Mouse (Mus musculus) midbrain, embryonic 14.5 days (tissue): ENCODE measurements around the gene Nell1. TPM values are rescaled to one million over a fixed set of nuclear protein-coding genes. Genes with fewer than 3 reads are reported as not detected.

Experiments used
- ATAC-seq: fragments of 200-750 bp; cut with Nextera tagmentation; 2 replicates; pipeline ENCODE4 v1.8.0; 2017; ENCODE audit warnings: moderate number of reproducible peaks, moderate library complexity; ENCODE audit not compliant: low FRiP score, low TSS enrichment
- DNase-seq: peaks from one replicate; pipeline ENCODE4 v3.0.0-alpha.2; 2015
- H3K27ac ChIP-seq: fragments of 300-500 bp; sonication (generic); replicated peaks from 2 replicates; pipeline ENCODE4 v1.5.1; 2014; ENCODE audit warnings: mild to moderate bottlenecking, low read depth, low read length, moderate library complexity
- H3K27me3 ChIP-seq: fragments of 300-500 bp; sonication (generic); 2 replicates; pipeline ENCODE4 v1.6.1; 2014; ENCODE audit warnings: low read length, control low read depth, mixed read lengths; ENCODE audit not compliant: control insufficient read depth, insufficient read depth
- H3K36me3 ChIP-seq: fragments of 300-500 bp; sonication (generic); 2 replicates; pipeline ENCODE4 v1.6.1; 2014; ENCODE audit warnings: low read length, control low read depth; ENCODE audit not compliant: control insufficient read depth, insufficient read depth
- H3K4me1 ChIP-seq: fragments of 300-500 bp; sonication (generic); 2 replicates; pipeline ENCODE4 v1.6.1; 2014; ENCODE audit warnings: mild to moderate bottlenecking, antibody characterized with exemption, low read length, control low read depth; ENCODE audit not compliant: control insufficient read depth, insufficient read depth
- H3K4me2 ChIP-seq: fragments of 300-500 bp; sonication (generic); 2 replicates; pipeline ENCODE4 v1.6.1; 2014; ENCODE audit warnings: mild to moderate bottlenecking, low read length, moderate library complexity
- H3K4me3 ChIP-seq: fragments of 300-500 bp; sonication (generic); replicated peaks from 2 replicates; pipeline ENCODE4 v1.5.1; 2014; ENCODE audit warnings: low read depth, low read length
- H3K9ac ChIP-seq: fragments of 300-500 bp; sonication (generic); replicated peaks from 2 replicates; pipeline ENCODE4 v1.6.1; 2014; ENCODE audit warnings: mild to moderate bottlenecking, low read length, moderate library complexity
- H3K9me3 ChIP-seq: fragments of 300-500 bp; sonication (generic); 2 replicates; pipeline ENCODE4 v1.6.1; 2016; ENCODE audit warnings: low read length, control low read depth, mixed read lengths; ENCODE audit not compliant: control insufficient read depth
- WGBS: fragments of 180-500 bp; shearing (Covaris S2); extraction: QIAGEN DNeasy Blood & Tissue Kit; methylation state at CpG from one replicate; pipeline ENCODE4 v1.1.7; 2014; 5-methylcytosine and 5-hydroxymethylcytosine counted together
- polyA plus RNA-seq: library from polyadenylated mRNA; unstranded; fragments of >200 nt; fragmentation: Nextera tagmentation; extraction: Ambion mirVana; gene quantifications from 2 replicates; pipeline ENCODE4 v1.2.1, GENCODE M21; 2014

Gene Nell1
- polyA plus RNA-seq, 1 experiment from 2014 or later, result 21.3 TPM

GRCm38 (mm10) chr7:50241634-50242273 is 267.1 kb downstream of the Nell1 start:
- peak; percentile 79 for ATAC-seq
- DNase-seq, result peak; percentile 80

DNA sequence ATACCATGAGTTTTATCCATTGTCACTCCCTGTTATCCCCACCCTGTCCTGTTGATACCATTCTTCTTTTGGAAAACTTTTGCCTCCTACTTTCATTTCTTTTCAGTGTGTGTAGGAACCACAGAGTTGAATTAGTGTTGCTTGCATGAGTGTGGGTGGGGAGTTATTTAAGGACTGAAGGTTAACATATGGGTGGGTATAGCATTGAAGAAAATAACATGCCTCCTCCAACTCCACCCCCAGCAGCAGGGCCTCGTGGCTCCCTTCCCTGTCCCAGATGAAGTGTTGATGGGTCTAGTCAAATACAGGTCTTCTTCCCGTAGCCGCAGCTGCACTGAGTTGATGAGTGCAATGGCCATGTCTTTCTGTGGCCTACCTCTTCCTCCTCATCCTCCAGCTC is 278.5 kb downstream of the Nell1 start:
- Histone ChIP-seq H3K27ac (no peak overlapping the region), H3K9me3 (no peaks in the 10 kb centered on the region), H3K36me3 (no peaks in the 10 kb centered on the region), H3K4me2 (no peak overlapping the region), H3K4me1 (no peaks in the 10 kb centered on the region), H3K27me3 (no peaks in the 10 kb centered on the region), H3K4me3 (no peak overlapping the region), H3K9ac (no peak overlapping the region)
- DNase-seq (no peak), ATAC-seq (no peak)
- 84% methylated on average over 3 of the region's 3 CpGs for WGBS

More at GRCm38 (mm10) chr7:50241634-50242273, 267.1 kb downstream of the Nell1 start:
- H3K9ac ChIP-seq, result no peak overlapping the region
- no peaks in the 10 kb centered on the region for H3K9me3 ChIP-seq
- no peak overlapping the region for H3K4me3 ChIP-seq
- H3K36me3 ChIP-seq, result no peaks in the 10 kb centered on the region
- WGBS, result 36% methylated on average over 5 of the region's 5 CpGs
- H3K4me1 ChIP-seq, result no peaks in the 10 kb centered on the region
- H3K27me3 ChIP-seq, result no peaks in the 10 kb centered on the region
- H3K4me2 ChIP-seq, result no peak overlapping the region
- no peak overlapping the region for H3K27ac ChIP-seq

DNA sequence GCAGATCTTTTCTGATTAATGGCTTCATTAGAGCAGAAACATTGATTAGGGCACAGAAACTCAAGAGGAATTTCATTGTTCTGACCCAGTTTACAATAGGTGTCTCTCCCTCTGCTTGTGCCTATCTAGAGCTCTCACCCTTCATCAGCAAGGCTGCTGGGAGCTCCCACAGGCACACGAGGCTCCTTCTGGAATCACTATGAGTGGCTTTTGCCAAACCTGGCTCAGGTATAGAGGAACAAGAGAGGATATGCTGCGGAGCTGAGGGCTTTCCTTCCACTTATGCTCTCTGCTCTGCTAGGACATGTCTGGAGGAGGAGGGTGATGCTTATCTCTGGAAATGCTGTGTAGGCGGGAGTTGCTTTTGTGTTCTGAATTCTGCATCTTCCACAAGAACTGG is 285.4 kb downstream of the Nell1 start:
- no peaks in the 10 kb centered on the region for H3K27me3 ChIP-seq
- DNase-seq, result no peak
- ATAC-seq, result no peak
- no peaks in the 10 kb centered on the region for H3K4me1 ChIP-seq
- H3K36me3 ChIP-seq, result no peaks in the 10 kb centered on the region
- H3K9ac ChIP-seq, result no peak overlapping the region
- no peak overlapping the region for H3K27ac ChIP-seq
- WGBS, result 73% methylated on average over 3 of the region's 3 CpGs
- H3K4me2 ChIP-seq, result no peak overlapping the region
- H3K9me3 ChIP-seq, result no peaks in the 10 kb centered on the region
- H3K4me3 ChIP-seq, result no peak overlapping the region

DNA sequence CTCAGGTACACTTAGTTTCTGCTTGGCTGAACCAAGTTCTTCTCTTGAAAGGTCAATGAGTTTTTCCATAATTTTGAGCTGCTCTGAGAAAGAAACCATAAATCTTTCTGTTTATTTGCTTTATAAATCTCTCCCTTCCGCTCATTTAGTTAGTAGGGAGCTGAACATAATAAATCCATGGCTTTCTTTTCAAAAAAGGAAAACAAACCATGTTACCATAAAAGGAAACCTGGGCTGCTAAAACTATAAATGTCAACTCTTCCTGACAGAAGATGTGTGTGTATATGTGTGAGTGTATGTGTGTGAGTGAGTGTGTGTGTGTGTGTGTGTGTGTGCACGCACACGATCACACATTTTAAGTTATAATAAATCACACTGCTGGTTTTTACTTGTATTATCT is 320.8 kb downstream of the Nell1 start:
- H3K27ac ChIP-seq, result no peak overlapping the region
- ATAC-seq (no peak), DNase-seq (no peak)
- H3K9ac ChIP-seq, result no peak overlapping the region
- 95% methylated on average over 3 of the region's 3 CpGs for WGBS
- no peaks in the 10 kb centered on the region for H3K36me3 ChIP-seq
- no peaks in the 10 kb centered on the region for H3K4me1 ChIP-seq
- H3K4me2 ChIP-seq, result no peak overlapping the region
- H3K27me3 ChIP-seq, result no peaks in the 10 kb centered on the region
- H3K4me3 ChIP-seq, result no peak overlapping the region
- no peaks in the 10 kb centered on the region for H3K9me3 ChIP-seq

DNA sequence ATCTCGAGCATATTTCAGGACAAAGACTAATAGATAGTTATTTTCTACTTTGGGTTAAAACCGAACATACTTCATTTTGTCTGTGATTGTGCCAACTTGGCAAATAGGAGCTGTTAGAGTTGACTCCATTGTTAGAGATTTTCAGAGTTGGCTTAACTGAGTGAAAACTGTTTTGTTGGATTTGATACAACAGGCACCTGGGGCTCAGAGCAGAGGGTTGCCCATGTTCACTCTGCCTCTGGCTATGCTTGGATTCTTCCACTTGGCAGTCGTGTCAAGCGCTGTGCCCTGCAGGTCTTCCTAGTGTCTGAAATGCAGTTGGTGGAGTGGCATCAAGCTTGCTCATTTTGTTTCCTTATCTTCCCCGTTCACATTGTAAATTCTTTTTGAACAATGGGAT is 363.6 kb downstream of the Nell1 start:
- 83% methylated on average over 5 of the region's 5 CpGs for WGBS
- no peak for ATAC-seq
- no peak overlapping the region for H3K9ac ChIP-seq
- no peak overlapping the region for H3K4me2 ChIP-seq
- no peaks in the 10 kb centered on the region for H3K9me3 ChIP-seq
- no peaks in the 10 kb centered on the region for H3K4me1 ChIP-seq
- H3K27ac ChIP-seq, result no peak overlapping the region
- no peak overlapping the region for H3K4me3 ChIP-seq
- H3K27me3 ChIP-seq, result no peaks in the 10 kb centered on the region
- DNase-seq, result no peak
- H3K36me3 ChIP-seq, result no peaks in the 10 kb centered on the region

GRCm38 (mm10) chr7:50338757-50339156 is 364.1 kb downstream of the Nell1 start:
- H3K9ac ChIP-seq, result no peak overlapping the region

GRCm38 (mm10) chr7:50351564-50351963 is 376.9 kb downstream of the Nell1 start:
- DNase-seq (no peak), ATAC-seq (no peak)
- Histone ChIP-seq H3K36me3 (no peaks in the 10 kb centered on the region), H3K9ac (no peak overlapping the region), H3K27ac (no peak overlapping the region), H3K4me1 (no peaks in the 10 kb centered on the region), H3K4me2 (no peak overlapping the region), H3K27me3 (no peaks in the 10 kb centered on the region), H3K9me3 (no peaks in the 10 kb centered on the region), H3K4me3 (no peak overlapping the region)
- WGBS, result 60% methylated on average over 2 of the region's 2 CpGs

More at GRCm38 (mm10) chr7:50338757-50339156, 364.1 kb downstream of the Nell1 start:
- DNase-seq (no peak), ATAC-seq (no peak)
- Histone ChIP-seq H3K9me3 (no peaks in the 10 kb centered on the region), H3K4me2 (no peak overlapping the region), H3K4me3 (no peak overlapping the region), H3K4me1 (no peaks in the 10 kb centered on the region), H3K27ac (no peak overlapping the region), H3K27me3 (no peaks in the 10 kb centered on the region), H3K36me3 (no peaks in the 10 kb centered on the region)
- WGBS, result 77% methylated on average over 5 of the region's 5 CpGs

DNA sequence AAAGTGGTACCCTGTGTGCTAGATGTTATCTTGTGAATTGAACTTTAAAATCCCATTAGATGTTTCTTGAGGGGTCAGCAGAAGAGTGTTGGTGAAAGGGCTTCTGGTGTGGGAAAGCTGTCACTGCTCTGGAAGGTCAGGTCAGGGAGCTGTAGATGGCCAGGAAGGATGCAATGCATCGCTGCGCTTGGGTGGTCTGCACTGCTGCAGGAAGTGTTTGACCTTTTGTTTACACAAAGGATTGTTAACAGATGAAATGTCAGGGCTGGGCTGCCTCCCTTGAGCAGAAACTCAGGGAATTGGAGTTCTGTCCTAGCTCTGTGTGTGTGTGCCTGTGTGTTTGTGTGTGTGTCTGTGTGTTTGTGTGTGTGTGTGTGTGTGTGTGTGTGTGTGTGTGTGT is 382.5 kb downstream of the Nell1 start:
- Histone ChIP-seq H3K27ac (no peak overlapping the region), H3K4me1 (no peaks in the 10 kb centered on the region), H3K9ac (no peak overlapping the region), H3K4me3 (no peak overlapping the region), H3K36me3 (no peaks in the 10 kb centered on the region), H3K4me2 (no peak overlapping the region), H3K27me3 (no peaks in the 10 kb centered on the region), H3K9me3 (no peaks in the 10 kb centered on the region)
- ATAC-seq, result no peak
- no peak for DNase-seq
- WGBS, result 61% methylated on average over 2 of the region's 2 CpGs

- ATAC-seq, result no peak
- no peaks in the 10 kb centered on the region for H3K36me3 ChIP-seq
- no peak overlapping the region for H3K27ac ChIP-seq
- no peak overlapping the region for H3K4me3 ChIP-seq
- H3K9me3 ChIP-seq, result no peaks in the 10 kb centered on the region
- WGBS, result 23% methylated on average over 2 of the region's 2 CpGs
- no peaks in the 10 kb centered on the region for H3K27me3 ChIP-seq
- H3K4me2 ChIP-seq, result no peak overlapping the region
- H3K4me1 ChIP-seq, result no peaks in the 10 kb centered on the region
- DNase-seq, result no peak
- no peak overlapping the region for H3K9ac ChIP-seq
These were observed 387.4 kb downstream of the Nell1 start for GRCm38 (mm10) chr7:50362039-50362438.
